Mouse (Mus musculus) heart, embryonic 15.5 days (tissue): ENCODE measurements around the gene Chml. TPM values are rescaled to one million over a fixed set of nuclear protein-coding genes. Genes with fewer than 3 reads are reported as not detected.

Source experiments
- ATAC-seq: fragments of 200-750 bp; cut with Nextera tagmentation; replicated peaks from 2 replicates; pipeline ENCODE4 v1.8.0; 2017; ENCODE audit warnings: low read depth, moderate TSS enrichment; ENCODE audit not compliant: insufficient number of reproducible peaks, insufficient read depth, low FRiP score
- H3K27ac ChIP-seq: fragments of 300-500 bp; sonication (generic); 2 replicates; pipeline ENCODE4 v1.5.1; 2015; ENCODE audit warnings: mild to moderate bottlenecking, inconsistent platforms
- H3K27me3 ChIP-seq: fragments of 300-500 bp; sonication (generic); 2 replicates; pipeline ENCODE4 v1.6.1; 2015; ENCODE audit warnings: inconsistent platforms
- H3K36me3 ChIP-seq: fragments of 300-500 bp; sonication (generic); 2 replicates; pipeline ENCODE4 v1.6.1; 2015; ENCODE audit warnings: mild to moderate bottlenecking, inconsistent platforms
- H3K4me1 ChIP-seq: fragments of 300-500 bp; sonication (generic); replicated peaks from 2 replicates; pipeline ENCODE4 v1.6.1; 2015; ENCODE audit warnings: inconsistent platforms
- H3K4me2 ChIP-seq: fragments of 300-500 bp; sonication (generic); 2 replicates; pipeline ENCODE4 v1.6.1; 2015; ENCODE audit warnings: inconsistent platforms, mild to moderate bottlenecking, moderate library complexity
- H3K4me3 ChIP-seq: fragments of 300-500 bp; sonication (generic); 2 replicates; pipeline ENCODE4 v1.5.1; 2015; ENCODE audit warnings: mild to moderate bottlenecking, inconsistent platforms
- H3K9ac ChIP-seq: fragments of 300-500 bp; sonication (generic); 2 replicates; pipeline ENCODE4 v1.6.1; 2015; ENCODE audit warnings: mild to moderate bottlenecking, inconsistent platforms
- H3K9me3 ChIP-seq: fragments of 300-500 bp; sonication (generic); replicated peaks from 2 replicates; pipeline ENCODE4 v1.6.1; 2016; ENCODE audit warnings: inconsistent platforms
- WGBS: fragments of 180-500 bp; shearing (Covaris S2); methylation state at CpG from one replicate; pipeline ENCODE4 v1.1.7; 2015; ENCODE audit warnings: mixed read lengths; 5-methylcytosine and 5-hydroxymethylcytosine counted together
- polyA plus RNA-seq: library from polyadenylated mRNA; unstranded; fragments of >200 nt; fragmentation: Nextera tagmentation; extraction: Ambion mirVana; gene quantifications from 2 replicates; pipeline ENCODE4 v1.2.1, GENCODE M21; 2015

The Chml gene
- 3.2 and 3.5 TPM in 2 replicates for polyA plus RNA-seq

DNA sequence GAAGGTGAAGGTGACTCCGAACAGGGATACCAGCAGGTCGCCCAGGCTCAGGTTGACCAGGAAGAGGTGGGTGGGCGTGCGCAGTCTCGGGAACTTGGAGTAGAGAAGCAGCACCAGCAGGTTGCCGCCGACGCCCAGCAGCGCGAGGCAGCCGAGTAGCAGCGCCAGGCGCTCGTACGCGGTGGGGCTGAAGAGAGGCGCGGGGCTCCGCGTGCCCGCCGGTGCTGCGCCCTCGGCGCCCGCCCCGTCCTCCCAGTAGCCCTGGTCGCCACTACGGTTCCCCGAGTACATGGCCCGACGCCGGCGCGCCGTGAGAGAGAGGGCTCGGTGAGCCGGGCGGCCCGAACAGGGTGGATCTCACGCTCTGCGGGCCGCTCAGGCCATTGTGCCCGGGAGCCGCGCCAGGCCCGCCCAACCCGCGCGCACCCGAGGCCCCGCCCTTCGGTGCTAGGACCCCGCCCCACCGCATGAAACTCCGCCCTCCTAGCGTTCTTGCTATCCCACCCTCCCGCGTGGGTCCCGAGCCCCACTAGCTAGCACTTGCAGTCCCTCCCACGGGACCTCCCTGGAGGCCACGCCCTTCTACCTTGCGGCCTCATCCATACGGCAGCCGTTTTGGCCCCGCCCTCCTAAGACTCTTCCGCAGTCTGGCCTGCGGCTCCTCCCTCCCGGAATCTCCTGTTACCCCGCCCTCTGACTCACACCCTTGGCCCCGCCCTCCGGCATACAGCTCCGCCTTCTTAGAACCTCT, at the start of gene Chml, which contains the start of gene Opn3:
Gene Chml (minus strand): TSS at position 656 of the 751 bp plus-strand sequence.
Gene Opn3 (minus strand): TSS at position 531 of the 751 bp plus-strand sequence.
- H3K27ac ChIP-seq, result peak within 1 kb of the TSS; percentile 93
- under 1% methylated on average over 60 of the region's 73 CpGs for WGBS
- no peaks in the 10 kb centered on the region for H3K9me3 ChIP-seq
- peak within 1 kb of the TSS; percentile 94 for H3K4me2 ChIP-seq
- H3K36me3 ChIP-seq, result peaks cover 5% of the 10 kb centered on the region
- ATAC-seq, result peak; percentile 96
- H3K4me1 ChIP-seq, result peaks cover 23% of the 10 kb centered on the region
- no peaks in the 10 kb centered on the region for H3K27me3 ChIP-seq
- peak within 1 kb of the TSS; percentile 93 for H3K4me3 ChIP-seq
- H3K9ac ChIP-seq, result peak within 1 kb of the TSS; percentile 79

DNA sequence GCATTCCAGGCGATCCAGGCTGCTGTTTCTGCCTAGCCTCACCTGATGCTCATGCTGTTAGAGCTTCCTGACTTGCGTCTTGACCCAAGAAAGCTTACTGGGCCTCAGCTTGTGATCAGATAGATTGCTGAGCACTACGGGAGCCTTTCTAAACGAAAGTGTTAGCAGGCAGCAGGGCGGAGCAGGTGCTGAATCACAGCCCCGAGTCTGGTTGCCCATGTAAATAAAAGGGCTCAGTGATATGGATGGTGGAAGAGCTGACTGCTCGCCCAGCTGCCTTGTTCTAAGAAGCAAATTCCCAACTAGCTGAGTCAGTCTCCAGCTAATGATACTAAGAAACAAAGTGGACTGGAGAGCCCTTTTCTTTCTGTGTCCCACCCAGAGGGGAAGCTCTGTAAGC, 33.1 kb upstream of the Chml start:
- Histone ChIP-seq H3K4me2 (no peak overlapping the region), H3K27me3 (no peaks in the 10 kb centered on the region), H3K27ac (no peak overlapping the region), H3K9ac (no peak overlapping the region), H3K4me3 (no peak overlapping the region), H3K9me3 (no peaks in the 10 kb centered on the region), H3K4me1 (no peaks in the 10 kb centered on the region), H3K36me3 (no peaks in the 10 kb centered on the region)
- WGBS, result 21% methylated on average over 7 of the region's 7 CpGs
- ATAC-seq, result no peak

DNA sequence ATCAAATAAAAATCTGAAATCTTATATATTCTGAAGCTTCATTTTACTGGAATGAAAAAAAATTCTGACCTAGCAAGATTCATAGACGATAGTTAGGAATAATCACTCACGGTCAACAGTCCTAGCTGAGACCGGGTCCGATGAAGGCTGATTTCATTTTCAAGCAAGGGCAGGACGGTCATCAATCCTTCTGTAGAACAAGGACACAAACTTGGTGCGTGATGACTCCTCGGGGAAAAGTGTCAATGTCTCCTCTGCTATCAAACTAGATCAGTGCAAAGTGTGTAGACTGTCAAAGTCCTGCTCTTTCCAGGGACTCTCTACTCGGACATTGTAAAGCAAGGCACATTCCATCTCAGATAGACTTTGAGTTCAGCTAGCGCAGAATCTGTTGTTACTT, 24.1 kb upstream of the Chml start:
- Histone ChIP-seq H3K27ac (no peak overlapping the region), H3K9me3 (no peaks in the 10 kb centered on the region), H3K4me1 (peaks cover 5% of the 10 kb centered on the region), H3K4me2 (no peak overlapping the region), H3K27me3 (no peaks in the 10 kb centered on the region), H3K36me3 (no peaks in the 10 kb centered on the region), H3K4me3 (no peak overlapping the region), H3K9ac (no peak overlapping the region)
- WGBS, result 81% methylated on average over 9 of the region's 9 CpGs
- ATAC-seq, result no peak

DNA sequence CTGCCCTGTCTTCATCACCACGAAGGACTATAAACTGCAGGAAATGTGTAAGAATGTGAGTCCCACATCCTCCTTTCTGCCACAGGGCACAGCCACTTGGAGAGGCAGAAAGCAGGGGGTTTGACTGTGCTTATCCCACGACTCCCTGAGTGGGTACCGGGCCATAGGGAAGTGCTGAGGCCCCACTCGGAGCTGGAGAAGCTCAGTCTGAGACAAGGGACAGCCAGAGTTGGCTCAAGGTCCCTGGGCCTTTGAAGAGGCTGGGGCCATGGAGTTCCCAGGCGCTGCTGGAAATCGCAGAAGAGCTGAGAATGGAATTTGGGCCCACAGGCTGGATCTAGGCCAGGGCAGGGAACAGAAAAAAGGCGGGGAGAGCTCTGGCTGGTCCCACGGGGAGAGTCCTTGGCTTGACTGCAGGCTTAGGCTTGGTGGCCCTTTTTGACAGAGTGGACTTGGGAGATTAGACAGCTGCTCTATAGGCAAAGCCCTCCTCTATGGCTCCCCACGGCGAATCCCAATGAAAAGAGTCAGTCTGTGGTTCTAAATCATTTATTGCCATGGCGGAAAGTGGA, 19.7 kb upstream of the Chml start:
- Histone ChIP-seq H3K4me1 (peaks cover 5% of the 10 kb centered on the region), H3K27ac (no peak overlapping the region), H3K4me3 (no peak overlapping the region), H3K4me2 (no peak overlapping the region), H3K9me3 (no peaks in the 10 kb centered on the region), H3K27me3 (no peaks in the 10 kb centered on the region), H3K36me3 (no peaks in the 10 kb centered on the region), H3K9ac (no peak overlapping the region)
- 65% methylated on average over 11 of the region's 11 CpGs for WGBS
- 0 out of 2 replicates have a peak, but pooled peaks have one; percentile 43 for ATAC-seq

DNA sequence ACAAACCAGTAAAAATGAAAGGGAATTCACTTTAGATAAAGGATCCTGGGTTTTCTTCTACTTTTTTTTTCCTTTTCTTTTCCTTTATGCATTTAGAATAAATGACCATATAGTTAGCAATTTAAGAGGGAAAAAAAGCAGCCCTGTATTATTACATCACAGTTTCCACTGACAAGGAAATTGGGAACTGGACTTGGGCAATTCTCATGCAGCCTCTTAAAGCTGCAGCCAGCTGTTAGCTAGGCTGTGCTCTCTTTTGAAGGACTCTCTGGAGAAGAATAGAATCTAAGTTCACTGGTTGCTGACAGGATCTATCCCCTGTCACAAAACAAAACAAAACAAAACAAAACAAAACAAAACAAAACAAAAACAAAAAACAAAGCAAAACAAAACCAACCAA, 15.3 kb upstream of the Chml start:
- no peak for ATAC-seq
- H3K36me3 ChIP-seq, result no peaks in the 10 kb centered on the region
- H3K9me3 ChIP-seq, result no peaks in the 10 kb centered on the region
- no peak overlapping the region for H3K9ac ChIP-seq
- H3K27ac ChIP-seq, result no peak overlapping the region
- no peak overlapping the region for H3K4me2 ChIP-seq
- H3K4me1 ChIP-seq, result peaks cover 5% of the 10 kb centered on the region
- no peak overlapping the region for H3K4me3 ChIP-seq
- H3K27me3 ChIP-seq, result no peaks in the 10 kb centered on the region

DNA sequence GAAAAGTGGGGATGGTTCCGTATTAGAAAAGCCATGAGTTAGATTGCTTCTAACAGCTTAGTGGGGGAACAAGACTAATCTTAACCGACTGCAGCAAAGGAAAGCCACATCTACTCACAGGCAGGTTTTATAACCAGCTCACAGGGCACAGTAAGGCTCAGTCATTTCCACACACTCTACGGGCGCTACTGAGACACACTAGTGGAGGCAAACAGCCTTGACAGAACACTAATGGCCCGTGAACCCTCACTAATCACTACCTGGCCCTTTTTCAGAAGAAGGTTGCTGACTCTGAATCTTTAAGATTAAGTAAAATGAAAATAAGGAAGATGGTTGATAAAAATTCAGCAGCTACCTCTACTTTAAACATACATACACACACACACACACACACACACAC, 14.9 kb upstream of the Chml start:
- H3K9me3 ChIP-seq, result no peaks in the 10 kb centered on the region
- ATAC-seq, result no peak
- no peak overlapping the region for H3K27ac ChIP-seq
- H3K9ac ChIP-seq, result no peak overlapping the region
- H3K36me3 ChIP-seq, result no peaks in the 10 kb centered on the region
- no peaks in the 10 kb centered on the region for H3K27me3 ChIP-seq
- no peak overlapping the region for H3K4me3 ChIP-seq
- 74% methylated on average over 5 of the region's 5 CpGs for WGBS
- peaks cover 4% of the 10 kb centered on the region for H3K4me1 ChIP-seq
- H3K4me2 ChIP-seq, result no peak overlapping the region

DNA sequence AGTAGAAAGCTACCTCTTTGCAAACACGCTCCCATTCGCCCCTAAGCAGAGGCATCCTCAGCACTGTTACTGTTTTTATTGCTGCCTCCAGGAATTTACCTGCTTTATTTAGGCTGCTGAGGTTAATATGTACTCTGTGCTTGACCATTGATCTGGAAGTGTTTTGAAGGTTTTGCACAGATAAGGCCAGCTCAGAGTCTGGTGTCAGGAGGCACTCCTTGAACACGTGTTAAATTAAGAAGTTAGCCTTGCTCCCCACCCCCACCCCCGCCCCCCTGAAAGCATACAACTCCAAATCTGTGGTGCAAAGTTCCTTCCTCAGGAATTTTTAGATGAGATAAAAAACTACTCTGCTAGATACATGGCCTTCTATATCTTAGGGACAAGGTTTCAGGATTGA, 8.4 kb upstream of the Chml start:
- H3K27ac ChIP-seq, result no peak overlapping the region
- 66% methylated on average over 4 of the region's 4 CpGs for WGBS
- no peaks in the 10 kb centered on the region for H3K27me3 ChIP-seq
- no peak overlapping the region for H3K4me2 ChIP-seq
- no peaks in the 10 kb centered on the region for H3K9me3 ChIP-seq
- H3K4me3 ChIP-seq, result no peak overlapping the region
- H3K9ac ChIP-seq, result no peak overlapping the region
- no peak for ATAC-seq
- H3K4me1 ChIP-seq, result 0 out of 2 replicates have a peak, but pooled peaks cover 3% of the 10 kb centered on the region
- H3K36me3 ChIP-seq, result no peaks in the 10 kb centered on the region

DNA sequence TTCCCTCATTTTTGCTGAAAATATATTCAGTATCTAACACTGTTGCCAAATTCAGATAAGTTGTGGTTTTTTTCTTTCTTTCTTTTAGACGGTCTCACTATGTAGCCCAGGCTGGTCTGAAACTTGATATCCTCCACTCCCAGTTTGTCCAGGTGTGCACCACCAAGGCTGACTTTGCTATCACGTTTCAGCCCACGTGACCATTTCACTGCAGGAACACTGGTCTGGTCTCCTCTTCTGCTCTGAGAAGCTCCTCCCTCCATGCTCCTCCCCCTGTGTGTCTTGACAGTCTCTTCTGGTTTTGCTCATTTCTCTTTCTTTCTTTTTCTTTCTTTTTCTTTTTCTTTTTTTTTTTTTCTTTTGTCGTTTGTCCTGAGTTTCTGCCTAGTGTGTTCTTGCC, 7.1 kb upstream of the Chml start:
- no peak overlapping the region for H3K4me2 ChIP-seq
- H3K27me3 ChIP-seq, result no peaks in the 10 kb centered on the region
- H3K27ac ChIP-seq, result no peak overlapping the region
- H3K4me3 ChIP-seq, result no peak overlapping the region
- WGBS, result 26% methylated on average over 4 of the region's 4 CpGs
- no peak overlapping the region for H3K9ac ChIP-seq
- 0 out of 2 replicates have a peak, but pooled peaks cover 3% of the 10 kb centered on the region for H3K4me1 ChIP-seq
- no peaks in the 10 kb centered on the region for H3K9me3 ChIP-seq
- ATAC-seq, result no peak
- no peaks in the 10 kb centered on the region for H3K36me3 ChIP-seq

DNA sequence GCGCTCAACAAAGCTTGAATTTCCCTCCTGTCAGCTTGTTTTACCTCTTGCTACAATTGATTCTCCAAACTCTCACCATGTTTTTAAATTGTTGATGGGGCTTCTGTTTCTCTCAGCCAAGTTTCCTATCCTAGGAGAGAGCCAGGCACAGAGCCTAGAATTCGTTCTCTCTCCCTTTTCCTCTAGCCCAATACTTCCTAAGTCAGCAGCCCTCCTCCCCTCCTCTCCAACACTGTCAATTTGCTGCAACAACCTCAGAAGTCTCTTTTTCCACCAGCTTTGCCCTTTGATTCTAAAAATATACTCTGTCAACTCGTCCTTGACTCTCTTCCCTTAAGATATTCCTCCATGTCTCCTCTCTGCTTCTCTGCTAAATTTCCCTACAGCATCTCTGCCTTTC, 6.7 kb upstream of the Chml start:
- Histone ChIP-seq H3K27ac (no peak overlapping the region), H3K4me1 (0 out of 2 replicates have a peak, but pooled peaks cover 3% of the 10 kb centered on the region), H3K27me3 (no peaks in the 10 kb centered on the region), H3K4me2 (no peak overlapping the region), H3K4me3 (no peak overlapping the region), H3K9ac (no peak overlapping the region), H3K36me3 (no peaks in the 10 kb centered on the region), H3K9me3 (no peaks in the 10 kb centered on the region)
- 47% methylated on average over 3 of the region's 3 CpGs for whole genome bisulfite sequencing
- ATAC-seq, result no peak

DNA sequence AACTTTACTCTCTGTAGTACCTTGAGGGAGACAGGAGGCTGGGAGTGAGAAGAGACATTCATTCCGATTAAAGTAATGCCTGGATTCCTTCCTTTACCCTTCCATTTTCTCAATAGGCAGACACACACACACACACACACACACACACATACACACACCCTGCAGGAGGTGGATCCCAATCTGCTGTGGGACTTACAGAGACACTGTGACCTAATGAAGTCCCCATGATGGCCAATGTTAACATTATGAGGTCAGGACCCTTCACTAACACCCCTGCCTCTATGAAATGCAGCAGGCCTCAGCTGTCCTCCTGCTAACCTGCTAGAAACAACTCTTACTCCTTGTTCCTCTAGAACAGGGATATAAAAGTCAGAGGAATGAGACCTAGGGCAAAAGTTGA, 5.6 kb upstream of the Chml start, which contains the start of gene Wdr64:
Gene Wdr64 (plus strand): TSS at position 301 of the 400 bp plus-strand sequence.
- 75% methylated on average over 1 of the region's 1 CpGs for WGBS
- H3K36me3 ChIP-seq, result no peaks in the 10 kb centered on the region
- ATAC-seq, result no peak
- no peak within 1 kb of the TSS for H3K9ac ChIP-seq
- no peak within 1 kb of the TSS for H3K4me3 ChIP-seq
- H3K9me3 ChIP-seq, result no peaks in the 10 kb centered on the region
- peaks cover 9% of the 10 kb centered on the region for H3K4me1 ChIP-seq
- no peak within 1 kb of the TSS for H3K4me2 ChIP-seq
- H3K27ac ChIP-seq, result no peak within 1 kb of the TSS
- H3K27me3 ChIP-seq, result no peaks in the 10 kb centered on the region

DNA sequence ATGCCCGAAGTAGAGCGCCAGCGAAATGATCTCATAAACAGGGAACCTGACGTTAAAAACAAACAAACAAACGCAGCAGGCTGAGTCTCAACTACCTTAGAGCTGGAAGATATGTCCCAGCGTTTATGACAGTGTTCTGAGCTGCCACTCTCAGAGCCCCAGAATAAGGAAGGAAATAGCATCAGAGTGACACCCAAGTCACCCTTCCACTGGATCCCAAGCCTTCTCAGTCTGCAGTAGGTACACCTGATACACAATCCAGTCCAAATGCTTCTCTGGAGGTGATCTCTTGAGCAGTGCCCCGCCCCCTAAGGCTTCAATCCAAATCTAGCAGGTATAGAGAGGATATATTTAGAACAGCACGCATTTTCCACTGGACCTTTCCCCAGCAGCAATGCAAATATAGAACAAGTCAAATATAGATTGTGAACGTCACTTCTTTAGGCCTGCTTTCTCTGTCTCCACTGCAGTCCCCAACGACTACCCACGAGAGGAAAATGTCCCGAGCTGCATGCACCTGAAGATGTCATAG, 794 bp upstream of the Chml start:
- 21% methylated on average over 12 of the region's 12 CpGs for WGBS
- Histone ChIP-seq H3K9ac (peak overlapping the region; percentile 38), H3K4me1 (peaks cover 23% of the 10 kb centered on the region), H3K36me3 (no peaks in the 10 kb centered on the region), H3K27ac (peak overlapping the region; percentile 87), H3K9me3 (no peaks in the 10 kb centered on the region), H3K4me3 (peak overlapping the region; percentile 93), H3K27me3 (no peaks in the 10 kb centered on the region), H3K4me2 (peak overlapping the region; percentile 94)
- no peak for ATAC-seq
